Mouse (Mus musculus): ENCODE data around the gene Kremen1. TPM values are rescaled to one million over a fixed set of nuclear protein-coding genes. Genes with fewer than 3 reads are reported as not detected.

Kremen1 gene
- total RNA-seq (2021) = 10 to 100 TPM; 14.8 to 15.4 TPM
- long read RNA-seq, experiment 1, full-length matches to known transcripts = 18 of 32 reads
- long read RNA-seq, experiment 1, partial matches to known transcripts = 5 of 32 reads
- long read RNA-seq, experiment 1, other reads (novel, unspliced or antisense) = 9 of 32 reads
- long read RNA-seq, experiment 2, full-length matches to known transcripts = 9 of 24 reads
- long read RNA-seq, experiment 2, partial matches to known transcripts = 10 of 24 reads
- long read RNA-seq, experiment 2, other reads (novel, unspliced or antisense) = 5 of 24 reads

- intact Hi-C loops (cut with DNase I) = loop anchor here (1.0 to 10.0 kb wide), 2 partner anchors 17 to 147 kb away; no protein-coding TSS in a partner anchor
- Histone ChIP-seq H3K27ac (peak within 1 kb of the TSS; percentile 66), H3K4me3 (peak within 1 kb of the TSS; percentile 91)
- DNase-seq (ENCODE audit: extremely low spot score in 1 of 2, low spot score in 2 of 2) = peak; percentile 92
- no peak for TF ChIP-seq CTCF (IDR thresholded peaks at IDR 0.05)
These were observed at the start of gene Kremen1 for GRCm38 (mm10) chr11:5261508-5262392. Kremen1 (minus strand) TSS chr11:5261558.

- no peak for DNase-seq (ENCODE audit: extremely low spot score in 1 of 2, low spot score in 2 of 2)
- no peak for TF ChIP-seq CTCF (IDR thresholded peaks at IDR 0.05)
- Histone ChIP-seq H3K27ac (no peak overlapping the region), H3K4me3 (no peak overlapping the region)
- intact Hi-C loops (cut with DNase I) = no loop called here
These were observed 45.9 kb upstream of the Kremen1 start for GRCm38 (mm10) chr11:5307024-5307905.

GRCm38 (mm10) chr11:5306017-5306416 lies 44.7 kb upstream of the Kremen1 start:
- Histone ChIP-seq H3K27ac (no peak overlapping the region), H3K4me3 (no peak overlapping the region)
- intact Hi-C loops (cut with DNase I) = no loop called here
- TF ChIP-seq CTCF (IDR thresholded peaks at IDR 0.05) = no peak
- DNase-seq (ENCODE audit: extremely low spot score in 1 of 2, low spot score in 2 of 2) = no peak

GRCm38 (mm10) chr11:5304526-5304925 lies 43.2 kb upstream of the Kremen1 start:
- TF ChIP-seq CTCF (IDR thresholded peaks at IDR 0.05) = no peak
- H3K4me3 ChIP-seq = no peak overlapping the region
- no peak for DNase-seq (ENCODE audit: extremely low spot score in 1 of 2, low spot score in 2 of 2)
- H3K27ac ChIP-seq = no peak overlapping the region
- intact Hi-C loops (cut with DNase I) = no loop called here

DNA sequence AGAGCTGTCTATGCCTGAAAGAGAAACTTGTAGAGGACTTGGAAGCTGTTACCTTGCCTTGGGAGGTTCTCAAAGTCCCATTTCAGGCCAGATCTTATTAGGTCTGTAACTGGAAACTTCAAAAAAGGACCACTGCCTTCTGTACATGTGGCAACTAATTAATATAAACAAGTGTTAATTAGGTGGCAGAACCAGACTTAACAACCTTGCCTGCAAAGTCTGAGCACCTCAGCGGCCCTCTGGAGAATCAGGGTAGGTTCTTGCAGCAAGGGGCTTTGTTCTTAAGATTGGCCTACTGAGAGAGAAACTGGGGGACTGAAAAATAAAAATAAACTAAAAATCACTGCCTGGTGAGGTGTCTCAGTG lies 36.6 kb upstream of the Kremen1 start:
- H3K27ac ChIP-seq = no peak overlapping the region; the same call in 1 of the 2 replicates
- intact Hi-C loops (cut with DNase I) = loop anchor here (10.0 kb wide), 2 partner anchors 147 to 327 kb away; partner anchors contain the start of gene Znrf3
- no peak overlapping the region for H3K4me3 ChIP-seq
- DNase-seq (ENCODE audit: extremely low spot score in 1 of 2, low spot score in 2 of 2) = no peak
- TF ChIP-seq CTCF (IDR thresholded peaks at IDR 0.05) = no peak

DNA sequence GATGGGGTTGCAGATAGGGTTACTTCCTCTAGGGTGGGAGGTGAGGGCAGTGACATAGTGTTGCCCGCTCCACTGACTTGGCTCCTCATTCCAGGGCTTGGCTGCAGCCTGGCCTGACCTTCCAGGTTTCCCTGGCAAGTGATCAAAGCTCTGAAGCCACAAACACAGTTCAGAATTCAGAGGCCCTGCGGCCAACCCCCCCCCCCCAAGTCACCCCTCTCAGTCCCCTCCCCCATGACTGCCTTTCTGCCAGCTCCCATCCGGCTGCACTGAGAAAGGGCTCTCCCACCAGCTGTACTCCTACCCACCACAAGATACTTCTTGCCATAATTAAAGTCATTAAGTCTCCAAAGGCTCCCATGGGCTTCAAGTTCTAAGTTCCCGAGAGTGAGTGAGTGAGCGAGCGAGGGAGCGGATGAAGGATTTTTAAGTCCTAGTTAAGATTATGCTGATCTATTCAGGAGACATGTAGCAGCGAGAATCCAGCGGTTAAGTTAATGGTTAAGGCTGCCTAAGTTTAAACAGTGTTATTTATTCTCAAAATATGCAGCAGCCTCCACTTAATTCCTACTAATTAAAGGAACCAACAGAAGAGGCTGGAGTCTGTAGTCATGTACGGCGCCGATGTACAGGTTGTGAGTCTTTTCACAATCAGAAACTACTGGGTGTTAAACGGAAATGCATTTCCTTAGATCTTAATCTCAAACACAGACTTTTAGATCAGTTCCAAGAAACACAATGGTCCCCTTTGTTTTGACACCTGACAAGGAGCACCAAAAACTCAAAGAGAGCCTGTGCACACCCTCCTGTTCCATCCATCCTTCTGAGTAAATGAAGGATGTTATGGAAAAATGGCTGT lies 36.0 kb upstream of the Kremen1 start:
- intact Hi-C loops (cut with DNase I) = loop anchor here (10.0 kb wide), 2 partner anchors 147 to 327 kb away; partner anchors contain the start of gene Znrf3
- H3K27ac ChIP-seq = peak overlapping the region; percentile 71
- no peak for TF ChIP-seq CTCF (IDR thresholded peaks at IDR 0.05)
- 0 out of 2 replicates have a peak overlapping the region, but pooled peaks have one; percentile 18 for H3K4me3 ChIP-seq
- no peak for DNase-seq (ENCODE audit: extremely low spot score in 1 of 2, low spot score in 2 of 2)

GRCm38 (mm10) chr11:5296576-5297115 lies 35.3 kb upstream of the Kremen1 start:
- Histone ChIP-seq H3K27ac (no peak overlapping the region; the same call in 1 of the 2 replicates), H3K4me3 (no peak overlapping the region)
- intact Hi-C loops (cut with DNase I) = loop anchor here (10.0 kb wide), 2 partner anchors 148 to 328 kb away; partner anchors contain the start of gene Znrf3
- no peak for TF ChIP-seq CTCF (IDR thresholded peaks at IDR 0.05)
- no peak for DNase-seq (ENCODE audit: extremely low spot score in 1 of 2, low spot score in 2 of 2)

GRCm38 (mm10) chr11:5294805-5295204 lies 33.4 kb upstream of the Kremen1 start:
- H3K27ac ChIP-seq = no peak overlapping the region
- no peak for TF ChIP-seq CTCF (IDR thresholded peaks at IDR 0.05)
- no peak overlapping the region for H3K4me3 ChIP-seq
- DNase-seq (ENCODE audit: extremely low spot score in 1 of 2, low spot score in 2 of 2) = no peak
- intact Hi-C loops (cut with DNase I) = loop anchor here (5.0 to 10.0 kb wide), 3 partner anchors 150 to 397 kb away; partner anchors contain the start of gene Znrf3

DNA sequence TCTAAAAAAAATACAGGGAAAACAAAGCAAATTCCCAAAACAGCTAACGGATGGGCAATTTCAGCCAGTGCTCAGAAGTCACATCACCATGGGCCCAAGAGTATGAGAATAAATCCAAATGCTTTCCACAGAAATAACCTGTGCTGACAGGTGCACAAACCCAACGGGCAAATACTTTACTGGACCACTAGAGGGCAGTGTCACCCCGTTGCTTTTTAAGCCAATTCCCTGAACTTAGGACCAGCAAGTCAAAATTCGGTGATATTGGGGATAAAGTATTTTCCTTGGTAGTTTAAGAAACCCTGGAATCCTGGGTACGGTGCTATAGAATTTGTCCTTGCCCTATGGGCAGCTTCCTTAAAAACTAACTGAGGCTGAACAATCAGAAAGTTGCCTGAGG lies 29.3 kb upstream of the Kremen1 start:
- peak; percentile 98 for TF ChIP-seq CTCF (IDR thresholded peaks at IDR 0.05)
- Histone ChIP-seq H3K4me3 (no peak overlapping the region), H3K27ac (peak overlapping the region; percentile 16; the same call in 1 of the 2 replicates)
- intact Hi-C loops (cut with DNase I) = loop anchor here (1.0 to 10.0 kb wide), 4 partner anchors 154 to 402 kb away; partner anchors contain the start of gene Znrf3
- DNase-seq (ENCODE audit: extremely low spot score in 1 of 2, low spot score in 2 of 2) = peak; percentile 70 to 73

Data from left cerebral cortex, adult 2 months (tissue).